Mouse (Mus musculus): ENCODE data around the gene Kctd6.

Gene Kctd6

DNA sequence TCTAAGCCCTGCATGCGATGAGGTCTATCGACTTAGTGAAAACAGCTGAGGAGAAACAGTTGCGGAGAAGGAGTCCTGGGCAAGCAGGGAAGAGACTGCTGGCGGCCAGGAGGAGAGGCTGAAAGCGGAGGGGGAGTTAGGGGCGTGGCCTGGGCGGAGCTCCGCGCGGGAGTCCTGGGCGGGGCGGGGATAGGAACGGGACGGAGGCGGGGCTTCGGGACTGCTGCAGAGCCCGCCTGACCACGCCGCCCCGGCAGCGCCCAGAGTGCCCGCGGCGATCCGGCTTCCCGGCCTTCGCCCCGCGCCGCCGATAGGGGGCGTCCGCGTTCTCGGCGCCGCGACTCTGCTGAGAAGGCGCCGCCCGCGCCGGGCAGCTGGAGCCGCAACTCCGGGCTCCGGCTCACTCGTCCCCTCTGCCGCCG, at the start of gene Kctd6:
TSS of gene Kctd6 (plus strand) at position 338 of the 422 bp plus-strand sequence.
- DNase-seq = peak; percentile 98 to 100

DNA sequence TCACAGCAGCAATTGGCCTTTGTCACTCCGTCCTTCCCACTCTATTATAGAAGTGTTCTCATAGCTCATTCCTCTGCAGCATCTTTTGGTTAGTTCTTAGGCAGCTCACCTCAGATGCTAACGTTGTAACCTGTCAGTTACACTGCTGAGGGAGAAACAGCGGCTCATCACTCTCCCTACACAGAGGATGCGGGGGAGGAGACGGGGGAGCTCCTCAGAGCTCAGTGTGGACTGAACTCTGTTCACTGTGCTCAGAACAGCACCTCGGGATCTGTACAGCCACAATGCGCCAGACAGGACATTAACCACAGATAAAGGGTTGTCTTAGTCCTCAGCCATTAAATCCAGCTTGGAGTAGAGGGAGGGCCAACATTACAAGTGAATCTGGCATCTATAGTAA, 49.5 kb upstream of the Kctd6 start:
- DNase-seq = no peak

DNA sequence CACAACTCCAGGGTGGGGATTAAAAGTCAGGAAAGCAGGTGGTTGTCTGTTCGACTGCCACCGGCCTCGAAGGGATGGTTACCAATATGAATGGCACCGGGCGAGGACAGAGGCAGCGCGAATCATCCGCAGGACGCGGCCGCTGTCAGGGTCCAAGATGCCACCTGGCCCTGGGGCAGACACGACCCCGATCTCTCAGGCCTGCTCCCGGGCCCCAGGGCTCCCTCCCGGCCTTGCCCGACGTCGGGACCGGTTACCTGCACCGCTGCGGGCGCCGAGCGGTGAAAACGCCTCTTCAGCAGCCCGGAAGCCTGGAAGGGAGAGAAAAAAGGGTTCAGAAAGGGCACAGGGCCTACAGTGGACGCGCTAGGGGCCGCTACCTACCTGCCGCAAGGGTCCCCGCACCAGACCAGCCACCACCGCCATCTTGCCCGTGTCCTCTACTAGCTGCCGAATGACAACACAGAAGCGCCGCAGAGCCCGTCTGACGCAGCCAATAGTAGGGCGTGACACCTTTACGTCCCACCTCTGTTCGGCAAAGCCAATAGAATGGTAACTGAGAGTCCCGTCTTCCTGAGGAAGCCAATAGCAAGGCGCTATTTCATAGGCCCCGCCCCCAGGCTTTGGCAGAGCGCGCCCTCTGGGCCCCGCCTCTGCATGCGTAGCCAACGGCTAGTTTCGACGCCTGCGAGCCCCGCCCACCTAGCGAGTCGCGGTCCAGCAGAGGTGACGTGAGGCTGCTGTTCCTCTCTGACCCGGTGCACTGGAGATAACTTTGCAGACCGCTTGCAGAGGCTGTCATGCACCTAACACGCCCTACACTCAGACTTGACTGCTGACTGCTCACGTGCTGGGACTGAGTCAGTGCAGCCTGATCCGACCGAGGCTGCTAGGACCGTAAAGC, 41.2 kb upstream of the Kctd6 start, which contains the start of gene Pdhb:
TSS of gene Pdhb (minus strand) at position 519 of the 904 bp plus-strand sequence.
- peak; percentile 97 to 99 for DNase-seq

DNA sequence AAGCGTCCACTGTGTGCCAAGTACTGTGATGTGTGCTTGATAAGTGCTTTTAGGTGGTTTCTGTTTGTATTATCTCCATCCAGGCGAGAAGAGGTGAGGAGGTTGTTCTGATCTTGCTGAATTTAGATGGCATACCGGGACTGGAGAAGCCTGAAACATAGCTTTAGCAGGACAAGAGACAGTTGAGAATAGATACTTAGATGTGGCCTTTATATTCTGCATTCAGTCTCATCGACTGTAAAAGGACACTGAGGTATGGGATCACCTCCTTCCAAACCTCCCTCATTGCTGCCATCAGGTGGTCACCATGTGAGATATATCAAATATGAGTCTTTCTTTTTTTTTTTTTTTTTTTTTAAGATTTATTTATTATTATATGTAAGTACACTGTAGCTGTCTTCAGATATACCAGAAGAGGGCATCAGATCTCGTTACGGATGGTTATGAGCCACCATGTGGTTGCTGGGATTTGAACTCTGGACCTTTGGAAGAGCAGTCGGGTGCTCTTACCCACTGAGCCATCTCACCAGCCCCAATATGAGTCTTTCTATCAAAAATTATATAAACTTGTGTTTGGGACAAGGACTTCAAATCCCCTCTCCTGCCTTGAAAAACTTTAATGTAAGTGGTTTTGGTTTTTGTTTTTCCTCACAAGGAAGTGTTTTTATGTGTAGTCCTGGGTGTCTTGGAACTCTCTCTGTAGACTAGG, 40.2 kb upstream of the Kctd6 start:
- DNase-seq = peak; percentile 32

DNA sequence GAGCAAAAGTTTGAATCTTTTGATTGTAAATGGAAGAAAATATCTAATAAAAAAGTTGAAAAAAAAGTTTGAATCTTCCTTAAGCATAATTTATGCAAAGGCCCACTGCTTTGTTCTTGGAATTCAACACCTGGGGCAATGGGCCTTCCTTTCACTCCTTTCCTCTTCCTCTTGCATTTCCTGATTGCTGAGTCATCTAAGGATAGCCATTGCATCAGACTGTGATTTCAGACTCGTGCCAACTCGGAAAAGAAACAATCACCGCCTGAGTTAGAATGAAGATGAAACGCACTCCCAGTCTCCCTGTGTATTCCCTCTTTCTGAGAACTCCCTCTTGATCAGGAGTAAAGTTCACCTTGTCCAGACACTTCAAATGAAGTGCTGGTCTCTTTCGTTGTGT, 39.3 kb upstream of the Kctd6 start:
- DNase-seq = no peak

DNA sequence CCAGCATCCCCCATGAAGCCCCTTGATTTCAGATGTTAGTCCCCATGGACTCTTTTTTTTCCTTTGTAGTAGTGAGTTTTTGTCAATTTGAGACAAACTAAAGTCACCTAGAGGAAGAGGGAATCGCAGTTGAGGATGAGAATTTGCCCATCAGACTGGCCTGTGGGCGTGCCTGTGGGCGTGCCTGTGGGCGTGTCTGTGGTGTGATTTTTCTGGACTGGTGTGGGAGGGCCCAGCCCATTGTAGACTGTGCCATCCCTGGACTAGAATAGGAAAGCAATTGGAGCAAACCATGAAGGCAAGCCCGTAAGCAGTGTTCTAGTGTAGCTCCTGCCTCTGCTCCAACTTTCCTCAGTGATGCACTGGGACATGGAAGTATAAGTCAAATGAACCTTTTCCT, 37.7 kb upstream of the Kctd6 start:
- no peak for DNase-seq

DNA sequence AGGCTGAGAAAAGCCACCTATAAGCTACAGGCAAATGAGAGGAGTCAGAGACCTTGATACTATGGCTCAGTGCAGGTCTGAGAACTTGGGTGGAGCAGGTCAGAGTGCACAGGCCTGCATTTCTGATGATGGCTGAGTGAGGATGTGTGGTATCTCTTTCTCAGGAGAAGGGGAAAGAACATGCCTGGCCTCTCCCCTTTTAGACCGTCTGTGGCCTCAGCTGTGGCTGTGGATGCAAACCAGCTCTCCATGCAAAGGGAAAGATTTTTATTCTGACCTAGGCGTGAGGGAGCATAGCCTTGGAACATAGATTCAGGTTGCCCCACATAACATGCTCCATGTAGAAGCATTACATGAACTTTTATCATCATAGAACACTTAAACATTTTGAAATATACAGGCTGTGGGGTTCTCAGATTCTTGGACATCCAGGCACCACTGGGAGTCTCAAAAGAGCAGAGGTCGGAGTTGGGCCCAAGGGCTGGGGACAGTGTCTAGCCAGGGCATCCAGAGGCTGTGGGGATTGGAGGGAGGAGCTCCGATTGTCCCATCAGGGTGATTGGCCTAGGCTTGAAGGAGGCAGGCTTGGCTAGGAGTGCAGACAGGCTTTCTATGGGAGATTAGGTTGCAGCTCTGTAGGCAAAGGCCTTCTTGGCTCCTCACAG, 33.4 kb upstream of the Kctd6 start:
- DNase-seq = no peak

DNA sequence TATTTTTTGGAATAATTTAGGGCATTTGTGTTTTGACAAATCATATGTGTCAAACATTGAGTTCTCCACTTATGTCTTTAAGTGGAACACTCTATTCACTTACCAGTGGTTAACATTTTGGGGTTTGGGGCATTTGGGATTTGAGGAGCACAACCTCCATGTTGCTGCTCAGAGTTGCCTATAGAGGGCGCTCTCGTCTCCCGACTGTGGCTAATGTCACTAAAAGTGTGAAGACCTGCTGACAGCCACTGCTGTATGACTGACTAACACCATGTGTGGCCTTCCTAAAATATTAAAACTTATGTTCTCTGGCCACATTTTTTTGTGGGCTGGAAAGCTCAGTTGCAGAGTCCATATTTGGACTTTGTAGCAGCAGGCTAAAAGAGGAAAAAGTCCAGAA, 30.6 kb upstream of the Kctd6 start:
- DNase-seq = no peak

DNA sequence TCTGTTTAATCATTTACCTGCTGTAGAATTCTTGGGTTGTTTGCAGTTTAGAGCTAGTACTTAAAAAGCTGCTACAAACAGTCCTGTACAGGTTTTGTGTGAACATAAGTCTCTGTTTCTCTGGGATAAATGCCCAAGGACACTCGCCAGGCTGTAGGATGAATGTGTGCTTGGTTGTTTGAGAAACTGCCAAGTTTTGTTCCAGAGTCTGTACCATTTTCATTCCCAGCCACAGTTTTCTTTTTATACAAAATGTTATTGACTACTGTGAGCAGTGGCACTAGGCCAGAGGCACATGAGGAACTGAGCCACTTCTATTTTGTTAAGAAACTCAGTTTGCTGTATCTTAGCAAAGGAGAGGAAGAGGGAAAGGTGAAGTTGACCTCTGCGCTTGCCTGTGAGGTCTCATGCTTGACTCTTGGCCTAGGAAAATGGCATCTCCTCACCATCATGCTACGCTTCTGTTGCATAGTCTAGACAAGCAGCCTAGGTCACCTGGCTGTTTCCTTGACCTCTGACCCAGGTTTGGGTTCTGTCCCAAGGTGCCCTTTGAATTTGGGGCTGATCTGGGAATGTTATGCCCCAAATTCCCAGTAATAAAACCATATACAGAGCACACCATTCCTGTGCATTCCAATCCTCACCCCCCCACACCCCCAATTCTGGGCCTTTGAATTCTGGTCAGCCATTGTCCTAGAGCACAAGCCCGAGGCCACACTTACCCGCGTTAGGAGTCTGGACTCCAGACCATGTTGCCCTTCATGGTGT, 27.5 kb upstream of the Kctd6 start:
- DNase-seq = no peak

DNA sequence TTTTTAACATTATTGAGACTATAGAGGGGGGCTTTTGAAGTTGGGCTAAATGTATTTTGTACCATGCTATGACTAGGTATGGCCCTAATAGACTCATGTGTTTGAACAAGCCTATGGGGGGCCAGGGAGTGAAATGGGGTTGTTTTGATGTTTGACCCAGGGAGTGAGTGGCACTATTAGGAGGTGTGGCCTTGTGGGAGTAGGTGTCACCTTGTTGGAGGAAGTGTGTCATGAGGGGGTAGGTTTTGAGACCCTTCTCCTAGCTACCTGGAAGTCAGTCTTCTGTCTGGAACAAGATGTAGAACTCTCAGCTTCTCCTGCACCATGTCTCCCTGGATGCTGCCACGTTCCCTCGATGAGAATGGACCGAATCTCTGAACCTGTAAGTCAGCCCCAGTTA, 23.4 kb upstream of the Kctd6 start:
- DNase-seq = no peak

DNA sequence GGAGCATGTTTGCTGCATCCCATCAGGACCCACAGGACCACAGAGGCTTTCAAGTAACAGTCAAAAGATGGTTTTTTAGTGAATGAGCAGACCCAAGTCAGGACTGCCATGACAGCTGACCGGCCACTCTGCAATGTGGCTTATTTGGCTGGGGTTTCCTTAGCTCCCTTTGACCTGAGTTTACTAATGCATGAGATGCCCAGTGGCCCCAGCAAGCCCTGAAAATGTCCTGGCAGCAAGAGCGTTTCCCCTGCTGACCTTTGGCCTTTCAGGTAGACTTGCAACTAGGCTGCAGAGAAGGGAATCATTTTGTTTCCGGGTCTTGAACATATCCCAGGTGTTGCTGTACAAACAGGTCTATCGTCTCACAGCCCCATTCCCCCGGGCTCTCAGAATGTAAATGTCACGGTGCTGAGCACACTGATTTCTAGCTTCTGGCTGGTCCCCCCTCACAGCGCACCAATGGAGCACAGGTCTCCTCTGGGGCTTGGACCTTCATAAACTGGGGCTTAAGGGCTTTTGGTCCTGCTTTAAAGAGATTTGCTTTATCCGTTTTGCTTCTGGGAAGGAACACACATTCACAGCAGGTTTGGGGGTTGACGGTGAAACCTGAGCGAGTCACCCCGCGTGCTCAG, 22.5 kb upstream of the Kctd6 start:
- no peak for DNase-seq

DNA sequence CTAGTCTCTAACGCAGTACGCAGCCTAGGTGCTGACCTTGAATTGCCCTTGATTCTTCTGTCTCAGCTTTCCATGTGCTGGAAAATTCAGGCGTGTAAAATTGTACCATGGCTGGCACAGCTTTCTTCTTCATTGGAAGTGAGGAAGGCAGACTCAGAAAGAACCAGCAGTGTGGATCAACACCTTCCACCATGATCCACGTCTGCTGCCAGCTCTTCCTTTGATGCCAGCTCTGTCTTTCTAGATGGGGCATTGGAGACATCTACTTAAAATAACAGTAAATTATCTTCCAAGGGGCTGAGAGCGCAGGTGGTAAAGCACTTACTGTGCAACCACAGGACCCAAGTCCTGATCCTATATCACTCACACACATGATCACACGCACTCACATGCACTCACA, 21.2 kb upstream of the Kctd6 start:
- DNase-seq = no peak

DNA sequence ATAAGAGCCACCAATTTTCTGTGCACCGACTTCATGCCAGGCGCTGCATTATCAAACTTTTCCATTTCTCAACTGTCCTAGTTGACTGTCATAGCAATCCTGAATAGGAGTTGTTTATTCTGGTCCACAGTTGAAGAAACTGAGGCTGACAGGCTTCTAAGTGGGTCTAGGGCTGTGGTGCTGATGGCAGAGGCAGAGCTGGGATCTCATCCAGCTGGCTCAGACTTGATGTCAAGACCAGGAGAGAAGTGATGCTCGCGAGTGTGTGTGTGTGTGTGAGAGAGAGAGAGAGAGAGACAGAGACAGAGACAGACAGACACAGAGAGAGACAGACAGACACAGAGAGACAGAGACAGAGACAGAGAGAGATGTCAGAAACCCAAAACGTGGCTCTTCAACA, 13.2 kb upstream of the Kctd6 start:
- DNase-seq = no peak

DNA sequence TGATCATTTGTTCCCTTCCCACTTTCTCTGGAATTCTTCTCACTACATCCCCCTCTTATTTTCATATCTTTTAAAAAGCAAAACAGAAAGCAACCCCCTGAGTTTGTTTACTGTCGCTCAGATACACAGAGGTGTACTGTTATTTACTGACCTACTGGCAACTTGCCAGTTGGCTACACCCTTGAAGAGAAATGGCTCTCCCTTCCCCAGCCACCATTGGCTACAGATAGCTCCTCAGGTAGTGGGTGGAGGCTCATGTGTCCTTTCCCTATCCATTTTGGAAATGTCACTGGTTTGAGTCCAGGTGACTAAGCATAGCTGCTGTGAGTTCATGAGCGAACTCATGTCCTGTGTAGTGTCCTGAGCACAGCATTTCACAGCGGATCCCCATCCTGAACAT, 12.2 kb upstream of the Kctd6 start:
- DNase-seq = no peak

DNA sequence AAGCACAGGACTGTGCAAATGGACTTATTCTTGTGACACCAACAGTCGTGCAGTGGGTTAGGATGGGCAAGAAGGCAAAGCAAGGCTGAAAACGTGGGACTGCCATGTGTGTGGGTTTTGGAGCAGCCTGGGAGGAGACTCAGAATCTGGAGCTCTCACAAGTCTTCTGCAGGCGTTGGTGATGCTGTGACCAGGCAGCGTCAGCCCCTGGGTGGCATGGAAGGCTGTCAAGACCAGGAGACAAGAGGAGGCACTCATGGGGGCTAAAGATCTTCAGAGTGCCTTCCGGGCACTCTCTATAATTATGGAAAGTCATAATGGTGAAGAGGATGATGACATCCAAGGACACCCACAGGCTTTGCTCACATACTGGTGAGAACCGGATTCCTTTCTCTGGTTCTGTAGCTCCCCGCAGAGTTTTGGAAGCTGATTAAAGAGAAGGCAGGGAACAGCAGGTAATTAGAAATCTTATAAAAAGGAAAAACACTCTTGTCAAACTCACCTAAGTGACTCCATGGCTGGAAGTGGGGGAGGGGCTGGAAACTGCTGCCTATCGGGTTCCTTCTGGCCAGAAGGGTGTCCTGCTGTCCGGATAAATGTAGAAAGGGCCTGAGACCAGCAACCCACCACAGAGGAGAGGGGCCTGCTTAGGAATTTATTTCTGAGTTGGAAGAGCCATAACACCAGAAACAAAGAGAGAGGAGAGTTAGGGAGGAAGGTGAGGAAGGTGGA, 7.6 kb upstream of the Kctd6 start:
- no peak for DNase-seq

DNA sequence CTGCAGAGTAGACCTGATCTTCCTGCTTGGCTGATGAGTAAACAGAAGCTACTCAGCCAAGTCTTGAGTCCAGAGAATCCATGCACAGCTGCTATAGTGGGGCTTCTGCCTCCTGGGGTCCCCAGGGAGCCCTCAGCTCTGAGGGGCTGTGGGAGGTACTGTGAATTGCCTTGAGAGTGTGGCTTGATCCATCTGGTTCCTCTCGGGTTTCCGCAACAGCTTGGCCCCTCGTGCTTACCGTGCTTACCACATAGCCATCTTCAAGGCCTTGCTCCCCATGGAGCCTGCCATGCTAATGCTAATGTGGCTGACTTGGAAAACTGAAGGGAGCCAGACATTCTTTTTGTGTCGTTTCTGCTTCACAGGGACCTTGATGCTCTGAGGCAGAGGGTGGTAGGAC, 6.8 kb upstream of the Kctd6 start:
- DNase-seq = no peak

DNA sequence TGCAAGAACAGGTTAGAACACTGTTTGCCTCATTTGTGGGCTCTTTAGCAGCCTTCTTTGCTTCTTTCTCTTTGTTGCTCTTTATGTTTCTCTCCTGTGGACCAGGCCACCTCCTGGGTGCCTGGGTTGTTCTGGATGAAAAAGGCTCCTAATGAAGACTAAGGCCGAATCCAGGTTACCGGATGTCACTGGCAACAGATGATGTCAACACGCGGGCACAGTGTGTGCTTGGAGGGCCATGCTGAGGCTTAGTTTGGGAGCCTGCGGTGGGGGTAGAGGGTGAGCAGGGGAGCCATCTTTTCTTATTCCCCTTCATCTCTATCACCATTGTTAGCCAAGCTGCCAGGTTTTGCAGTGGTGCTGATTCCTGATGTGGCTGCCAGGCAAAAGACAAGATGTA, 6.4 kb upstream of the Kctd6 start:
- no peak for DNase-seq

DNA sequence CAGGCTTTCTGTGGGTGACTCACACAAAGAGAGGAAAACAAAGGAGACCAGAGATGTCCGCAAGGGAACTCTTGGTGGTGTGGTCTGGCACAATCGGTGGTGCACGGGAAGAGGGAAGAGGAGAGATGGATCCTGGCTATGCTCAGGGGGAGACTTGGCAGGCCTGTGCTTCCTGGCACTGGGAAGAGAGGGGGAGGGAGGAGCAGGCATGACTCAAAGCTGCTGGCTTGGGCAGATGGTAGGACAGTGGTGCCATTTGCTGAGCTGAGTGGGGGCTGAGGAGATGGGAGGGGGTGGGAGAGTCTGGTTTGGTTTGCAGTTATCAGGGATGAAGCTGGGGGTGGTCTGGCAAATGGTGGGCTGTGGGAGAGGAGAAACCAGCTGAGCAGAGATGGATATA, 5.1 kb upstream of the Kctd6 start:
- DNase-seq = no peak

DNA sequence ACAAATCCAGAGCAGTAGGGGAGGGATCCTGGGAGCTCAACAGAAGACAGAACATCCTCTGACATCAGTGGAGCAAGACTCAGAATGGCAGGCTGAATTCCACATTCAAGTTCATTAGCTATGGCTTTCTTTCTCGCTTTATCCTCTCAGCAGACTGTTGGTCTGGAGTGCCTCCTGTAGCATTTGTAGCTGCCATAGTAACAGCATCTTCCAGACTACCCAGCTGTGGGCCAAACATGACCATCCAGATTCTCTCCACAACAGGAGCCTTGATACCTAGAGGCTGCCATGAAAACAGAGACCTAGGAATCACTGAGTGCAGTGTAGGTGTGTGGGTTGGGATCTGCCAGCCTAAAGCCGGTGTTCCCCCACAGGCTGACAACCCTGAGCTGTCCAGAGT, 4.0 kb upstream of the Kctd6 start:
- DNase-seq = no peak

DNA sequence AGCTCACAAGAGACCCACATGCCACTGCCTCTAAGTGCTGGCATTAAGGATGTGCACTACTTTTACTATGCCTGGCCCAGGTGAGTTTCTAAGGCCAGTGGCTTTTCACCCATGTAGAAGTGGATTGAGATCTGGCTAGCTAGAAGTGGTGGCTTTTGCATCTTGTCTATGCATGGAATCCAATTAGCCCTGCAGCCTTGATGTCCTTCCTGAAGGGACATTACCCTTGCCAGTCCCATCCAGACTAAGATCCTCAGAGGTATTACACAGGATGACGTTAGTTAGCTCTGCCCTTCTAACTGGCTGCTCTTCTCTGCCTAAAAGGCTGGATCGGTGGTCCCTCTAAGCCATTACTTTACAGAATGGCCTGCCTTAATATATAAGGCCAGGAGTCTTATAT, 944 bp upstream of the Kctd6 start:
- DNase-seq = no peak

Data from thymus, postnatal 36 days (tissue).